Mouse (Mus musculus) hindbrain, postnatal 0 days (tissue): ENCODE data around the gene 1700029P11Rik. TPM values are rescaled to one million over a fixed set of nuclear protein-coding genes. Genes with fewer than 3 reads are reported as not detected.

Experiments used
- ATAC-seq: fragments of 200-750 bp; cut with Nextera tagmentation; 2 replicates; pipeline ENCODE4 v1.8.0; 2017; ENCODE audit warnings: mild to moderate bottlenecking, moderate TSS enrichment, moderate library complexity
- DNase-seq: peaks from one replicate; pipeline ENCODE4 v3.0.0-alpha.2; 2015; ENCODE audit warnings: low spot score
- H3K27ac ChIP-seq: fragments of 300-500 bp; sonication (generic); 2 replicates; pipeline ENCODE4 v1.5.1; 2014; ENCODE audit warnings: mild to moderate bottlenecking
- H3K27me3 ChIP-seq: fragments of 300-500 bp; sonication (generic); 2 replicates; pipeline ENCODE4 v1.6.1; 2014; ENCODE audit warnings: low read length, mixed read lengths; ENCODE audit not compliant: insufficient read depth
- H3K36me3 ChIP-seq: fragments of 300-500 bp; sonication (generic); 2 replicates; pipeline ENCODE4 v1.6.1; 2014; ENCODE audit warnings: low read length, mixed read lengths; ENCODE audit not compliant: insufficient read depth
- H3K4me1 ChIP-seq: fragments of 300-500 bp; sonication (generic); 2 replicates; pipeline ENCODE4 v1.6.1; 2014; ENCODE audit warnings: antibody characterized with exemption, low read length, mixed read lengths; ENCODE audit not compliant: insufficient read depth
- H3K4me2 ChIP-seq: fragments of 300-500 bp; sonication (generic); 2 replicates; pipeline ENCODE4 v1.6.1; 2014; ENCODE audit warnings: low read depth, mild to moderate bottlenecking, low read length, moderate library complexity, mixed read lengths
- H3K4me3 ChIP-seq: fragments of 300-500 bp; sonication (generic); 2 replicates; pipeline ENCODE4 v1.5.1; 2014; ENCODE audit warnings: low read length
- H3K9ac ChIP-seq: fragments of 300-500 bp; sonication (generic); replicated peaks from 2 replicates; pipeline ENCODE4 v1.6.1; 2014; ENCODE audit warnings: mild to moderate bottlenecking, low read length, moderate library complexity, mixed read lengths
- H3K9me3 ChIP-seq: fragments of 300-500 bp; sonication (generic); 2 replicates; pipeline ENCODE4 v1.6.1; 2016; ENCODE audit warnings: low read length, mixed read lengths
- CTCF ChIP-seq: IDR thresholded peaks from 2 replicates; pipeline ENCODE4 v1.5.1; 2016; ENCODE audit warnings: antibody characterized with exemption, control low read depth, low read depth
- WGBS: fragments of 180-500 bp; shearing (Covaris S2); extraction: QIAGEN DNeasy Blood & Tissue Kit; methylation state at CpG from one replicate; pipeline ENCODE4 v1.1.7; 2014; 5-methylcytosine and 5-hydroxymethylcytosine counted together
- polyA plus RNA-seq: library from polyadenylated mRNA; unstranded; fragments of >200 nt; fragmentation: Nextera tagmentation; extraction: Ambion mirVana; gene quantifications from 2 replicates; pipeline ENCODE4 v1.2.1, GENCODE M21; 2015
- total RNA-seq: library from RNA; depleted of rRNA; stranded (reverse); fragments of >200 nt; gene quantifications from 2 replicates; pipeline ENCODE4 v1.2.3, GENCODE M21; 2014

1700029P11Rik gene
- total and polyA plus RNA-seq, 2 experiments from 2014 or later, result not detected

DNA sequence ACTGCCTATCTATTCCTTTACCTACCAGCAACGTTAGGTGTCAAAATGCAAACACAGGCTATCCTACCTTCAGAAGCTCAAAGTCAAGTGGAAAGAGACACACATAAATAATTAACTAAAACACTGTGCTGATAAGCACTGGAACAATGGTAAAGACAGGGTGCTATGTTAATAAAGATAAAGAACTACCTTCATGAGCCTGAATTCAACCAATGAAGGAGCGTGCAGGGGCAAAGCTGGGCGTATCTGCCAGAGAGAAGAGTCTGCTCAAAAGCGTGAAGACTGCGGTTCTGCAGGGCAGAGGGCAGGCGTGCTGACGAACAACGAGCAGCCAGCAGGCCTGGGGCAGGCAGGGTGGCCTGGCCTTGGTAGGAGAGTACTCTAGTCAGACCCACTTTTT is 23.9 kb downstream of the 1700029P11Rik start:
- no peak overlapping the region for H3K27ac ChIP-seq
- H3K36me3 ChIP-seq, result peaks cover 13% of the 10 kb centered on the region; the same call in 1 of the 2 replicates
- no peak overlapping the region for H3K4me3 ChIP-seq
- no peak for TF ChIP-seq CTCF
- H3K4me2 ChIP-seq, result no peak overlapping the region
- no peak overlapping the region for H3K9ac ChIP-seq
- H3K4me1 ChIP-seq, result no peaks in the 10 kb centered on the region
- DNase-seq, result no peak
- no peaks in the 10 kb centered on the region for H3K27me3 ChIP-seq
- ATAC-seq, result no peak
- 89% methylated on average over 8 of the region's 8 CpGs for WGBS
- no peaks in the 10 kb centered on the region for H3K9me3 ChIP-seq

DNA sequence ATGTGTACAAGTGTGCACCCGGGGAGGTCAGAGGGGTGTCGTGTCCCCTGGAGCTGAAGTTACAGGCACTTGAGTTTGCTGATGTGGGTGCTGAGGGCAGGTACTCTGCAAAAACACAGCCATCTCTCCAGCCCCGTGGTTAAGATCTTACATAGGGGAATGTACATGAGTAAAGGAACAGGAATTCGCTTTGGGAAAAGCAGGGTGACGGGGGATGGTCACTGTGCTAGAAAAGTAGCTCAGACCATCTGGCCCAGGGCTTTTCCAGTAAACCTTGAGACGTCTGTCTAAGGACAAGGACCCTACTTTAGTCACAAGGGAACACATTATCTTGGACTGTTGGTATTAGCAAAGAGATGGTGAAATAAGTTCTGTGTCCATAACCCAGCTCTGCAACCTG is 31.6 kb downstream of the 1700029P11Rik start:
- H3K9ac ChIP-seq, result no peak overlapping the region
- peaks cover 11% of the 10 kb centered on the region; the same call in 1 of the 2 replicates for H3K4me1 ChIP-seq
- DNase-seq, result no peak
- no peak overlapping the region for H3K4me2 ChIP-seq
- H3K27ac ChIP-seq, result no peak overlapping the region
- no peak overlapping the region for H3K4me3 ChIP-seq
- H3K9me3 ChIP-seq, result no peaks in the 10 kb centered on the region
- H3K36me3 ChIP-seq, result no peaks in the 10 kb centered on the region
- 86% methylated on average over 6 of the region's 6 CpGs for WGBS
- H3K27me3 ChIP-seq, result no peaks in the 10 kb centered on the region
- no peak for TF ChIP-seq CTCF
- ATAC-seq, result no peak

DNA sequence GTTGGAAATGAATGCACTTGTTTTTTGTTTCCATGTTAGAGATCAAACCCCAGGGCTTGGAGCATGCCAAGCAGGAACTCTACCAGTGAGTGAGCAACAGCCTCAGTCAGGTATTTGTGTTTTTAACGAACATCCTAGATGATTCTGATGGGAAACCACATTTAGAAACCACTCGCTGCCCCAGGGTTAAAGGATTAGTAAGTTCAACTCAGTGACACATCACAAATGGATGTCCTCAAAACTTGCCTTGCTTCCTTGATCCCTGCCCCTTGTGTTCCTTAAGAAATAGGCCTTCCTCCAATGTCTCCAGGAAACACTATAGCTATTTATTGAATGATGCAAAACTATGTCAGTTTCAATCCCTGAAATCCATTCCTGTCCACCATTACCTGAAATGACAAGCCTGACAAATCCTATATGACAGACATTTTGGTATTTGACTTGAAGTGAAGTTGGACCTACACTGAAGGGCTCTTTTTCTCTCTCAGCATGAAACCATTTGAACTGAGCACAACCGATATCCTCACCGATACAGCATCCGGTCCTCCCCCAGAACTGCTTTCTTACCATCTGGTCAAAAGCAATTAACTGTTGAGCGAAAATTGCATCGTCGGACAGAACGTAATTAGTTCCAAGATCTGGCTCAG is 34.5 kb downstream of the 1700029P11Rik start:
- DNase-seq, result no peak
- WGBS, result 18% methylated on average over 9 of the region's 9 CpGs
- Histone ChIP-seq H3K4me3 (peak overlapping the region; percentile 92), H3K36me3 (no peaks in the 10 kb centered on the region; the same call in 1 of the 2 replicates), H3K27ac (peak overlapping the region; percentile 86; the same call in 1 of the 2 replicates), H3K4me1 (peaks cover 11% of the 10 kb centered on the region; the same call in 1 of the 2 replicates), H3K4me2 (peak overlapping the region; percentile 94), H3K27me3 (no peaks in the 10 kb centered on the region), H3K9ac (peak overlapping the region; percentile 76), H3K9me3 (no peaks in the 10 kb centered on the region)
- no peak for ATAC-seq
- no peak for TF ChIP-seq CTCF

DNA sequence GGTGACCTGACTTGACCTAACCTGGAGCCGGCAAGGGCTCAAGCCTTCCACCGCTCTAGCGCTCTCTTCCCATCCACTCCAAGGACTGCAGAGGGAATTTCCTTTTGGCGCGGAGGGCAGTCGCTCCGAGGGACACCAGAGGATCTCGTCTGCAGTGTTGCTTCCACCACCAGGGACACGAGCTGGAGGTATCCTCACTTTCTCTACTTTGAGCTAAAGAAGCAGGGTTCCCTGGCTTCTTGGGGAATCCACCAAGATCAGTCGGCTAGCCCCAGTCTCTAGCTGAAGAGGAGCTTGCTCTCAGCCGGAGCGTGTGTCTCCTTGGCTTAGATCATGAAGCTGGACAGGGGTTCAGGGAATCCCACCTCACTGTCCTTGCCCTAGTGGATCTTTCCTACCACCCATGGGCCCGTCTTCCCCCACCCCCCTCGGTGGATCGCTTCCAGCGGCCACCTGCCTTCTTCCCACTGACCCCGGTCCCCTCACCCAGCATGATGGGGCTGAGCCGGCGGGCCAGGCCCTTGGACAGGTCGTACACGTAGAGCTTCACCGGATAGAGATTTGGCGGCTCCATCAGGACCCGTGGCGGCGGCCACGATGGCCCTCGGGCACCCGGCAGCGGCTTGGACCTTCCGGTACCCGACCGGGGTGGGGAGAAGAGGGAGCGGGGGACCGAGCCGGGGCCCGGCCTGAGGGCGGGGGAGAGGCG is 35.2 kb downstream of the 1700029P11Rik start:
- H3K9me3 ChIP-seq, result no peaks in the 10 kb centered on the region
- H3K27ac ChIP-seq, result peak overlapping the region; percentile 86
- peak overlapping the region; percentile 94 for H3K4me2 ChIP-seq
- peak overlapping the region; percentile 92 for H3K4me3 ChIP-seq
- H3K9ac ChIP-seq, result peak overlapping the region; percentile 76
- peaks cover 11% of the 10 kb centered on the region; the same call in 1 of the 2 replicates for H3K4me1 ChIP-seq
- ATAC-seq (peak; percentile 19; the same call in 1 of the 2 replicates), DNase-seq (peak; percentile 41)
- no peaks in the 10 kb centered on the region for H3K27me3 ChIP-seq
- 2% methylated on average over 39 of the region's 39 CpGs for WGBS
- peak; percentile 52 for TF ChIP-seq CTCF
- no peaks in the 10 kb centered on the region; the same call in 1 of the 2 replicates for H3K36me3 ChIP-seq

DNA sequence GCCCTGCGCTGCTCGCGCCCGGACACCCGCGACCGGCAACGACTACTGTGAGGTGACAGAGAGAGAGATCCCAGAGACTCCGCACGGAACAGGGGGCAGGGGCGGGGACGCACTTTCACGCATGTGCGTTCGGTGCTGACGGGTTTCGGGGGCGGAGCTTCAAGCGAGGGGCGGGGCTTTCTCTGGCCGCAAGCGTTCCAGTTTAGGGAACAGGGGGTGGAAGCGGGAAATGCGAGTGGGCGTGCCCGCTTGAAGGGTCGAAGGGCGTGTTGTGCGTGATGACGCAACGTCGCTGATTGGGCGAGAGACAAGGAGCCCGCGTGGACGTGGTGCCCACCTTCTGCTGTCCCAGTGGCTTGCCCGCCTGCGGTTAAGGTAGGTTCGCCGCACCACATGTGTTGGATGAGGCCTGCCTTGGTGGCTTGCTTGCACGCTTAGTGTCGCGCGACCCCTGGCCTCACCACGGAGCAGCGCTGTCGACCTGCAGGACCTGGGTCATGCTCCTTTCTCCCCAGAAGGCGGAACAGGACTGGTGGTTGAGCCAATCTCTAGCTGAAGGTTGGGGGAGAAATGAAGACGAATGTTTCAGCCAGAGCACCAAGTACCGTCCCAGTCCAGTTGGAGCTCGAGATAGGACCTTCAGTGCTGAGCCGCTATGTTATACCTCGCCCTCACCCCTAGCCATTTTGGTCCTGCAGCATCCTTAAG is 35.9 kb downstream of the 1700029P11Rik start:
- peak; percentile 97 for ATAC-seq

DNA sequence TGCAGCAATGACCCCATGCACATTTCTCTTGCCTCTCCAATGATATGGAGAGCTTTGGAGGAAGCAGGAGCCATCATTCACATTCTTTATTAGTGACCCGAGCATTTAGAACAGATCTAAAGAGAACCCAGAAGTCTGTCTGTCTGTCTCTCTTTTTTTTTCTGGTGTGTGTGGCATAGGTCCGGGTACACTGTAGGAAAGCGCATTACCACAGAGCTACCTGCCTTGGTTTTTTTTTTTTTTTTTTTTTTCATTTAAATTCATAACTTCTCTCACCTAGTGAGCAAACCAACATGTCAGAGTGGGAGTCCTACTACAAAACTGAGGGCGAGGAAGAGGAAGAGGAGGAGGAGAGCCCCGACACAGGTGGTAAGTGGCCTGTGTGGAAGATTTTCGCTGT is 36.5 kb downstream of the 1700029P11Rik start:
- DNase-seq, result no peak
- ATAC-seq, result no peak
- Histone ChIP-seq H3K27me3 (no peaks in the 10 kb centered on the region), H3K9ac (peak overlapping the region; percentile 76), H3K36me3 (no peaks in the 10 kb centered on the region; the same call in 1 of the 2 replicates), H3K4me2 (peak overlapping the region; percentile 94), H3K4me1 (peaks cover 11% of the 10 kb centered on the region; the same call in 1 of the 2 replicates), H3K4me3 (peak overlapping the region; percentile 92), H3K27ac (peak overlapping the region; percentile 80), H3K9me3 (no peaks in the 10 kb centered on the region)
- WGBS, result 24% methylated on average over 6 of the region's 6 CpGs
- TF ChIP-seq CTCF, result no peak

More for the DNA sequence above, 35.9 kb downstream of the 1700029P11Rik start:
- H3K9me3 ChIP-seq, result no peaks in the 10 kb centered on the region
- 1% methylated on average over 53 of the region's 53 CpGs for WGBS
- peak; percentile 99 for DNase-seq
- H3K9ac ChIP-seq, result peak overlapping the region; percentile 76
- H3K27me3 ChIP-seq, result no peaks in the 10 kb centered on the region
- H3K4me1 ChIP-seq, result peaks cover 11% of the 10 kb centered on the region; the same call in 1 of the 2 replicates
- peak overlapping the region; percentile 86 for H3K27ac ChIP-seq
- H3K4me2 ChIP-seq, result peak overlapping the region; percentile 94
- TF ChIP-seq CTCF, result peak; percentile 60
- no peaks in the 10 kb centered on the region; the same call in 1 of the 2 replicates for H3K36me3 ChIP-seq
- peak overlapping the region; percentile 92 for H3K4me3 ChIP-seq
